Mouse (Mus musculus): ENCODE measurements around the gene Pbx2. TPM values are rescaled to one million over a fixed set of nuclear protein-coding genes. Genes with fewer than 3 reads are reported as not detected.

The Pbx2 gene
- polyA plus RNA-seq, 1 experiment from 2014 or later = 16.7 TPM

GRCm38 (mm10) chr17:34561200-34561599 is 29.9 kb upstream of the Pbx2 start:
- Histone ChIP-seq H3K4me3 (replicated peaks) (no peak overlapping the region), H3K27ac (peak overlapping the region; percentile 48)

GRCm38 (mm10) chr17:34562595-34562994 is 28.5 kb upstream of the Pbx2 start:
- no peaks in the 10 kb centered on the region for H3K27me3 ChIP-seq
- no peak for ATAC-seq (replicated peaks; ENCODE audit: low FRiP score)
- no peaks in the 10 kb centered on the region for H3K9me3 ChIP-seq (replicated peaks)
- no peak overlapping the region for H3K4me2 ChIP-seq
- H3K36me3 ChIP-seq = no peaks in the 10 kb centered on the region
- H3K4me1 ChIP-seq = peaks cover 27% of the 10 kb centered on the region
- H3K27ac ChIP-seq = no peak overlapping the region
- H3K4me3 ChIP-seq (replicated peaks) = no peak overlapping the region
- 60% methylated on average over 3 of the region's 3 CpGs for WGBS
- H3K9ac ChIP-seq = no peak overlapping the region

More at GRCm38 (mm10) chr17:34561200-34561599, 29.9 kb upstream of the Pbx2 start:
- ATAC-seq (replicated peaks; ENCODE audit: low FRiP score) = no peak
- H3K4me1 ChIP-seq = peaks cover 23% of the 10 kb centered on the region
- H3K9ac ChIP-seq = no peak overlapping the region
- H3K27me3 ChIP-seq = no peaks in the 10 kb centered on the region
- 51% methylated on average over 8 of the region's 8 CpGs for WGBS
- H3K4me2 ChIP-seq = 0 out of 2 replicates have a peak overlapping the region, but pooled peaks have one; percentile 19
- no peaks in the 10 kb centered on the region for H3K36me3 ChIP-seq
- H3K9me3 ChIP-seq (replicated peaks) = no peaks in the 10 kb centered on the region

- no peak for ATAC-seq (replicated peaks; ENCODE audit: low FRiP score)
- WGBS = 60% methylated on average over 11 of the region's 11 CpGs
- Histone ChIP-seq H3K9ac (no peak overlapping the region), H3K27me3 (no peaks in the 10 kb centered on the region), H3K36me3 (no peaks in the 10 kb centered on the region), H3K27ac (no peak overlapping the region), H3K4me2 (no peak overlapping the region), H3K4me3 (replicated peaks) (no peak overlapping the region), H3K4me1 (peaks cover 27% of the 10 kb centered on the region), H3K9me3 (replicated peaks) (no peaks in the 10 kb centered on the region)
These were observed 27.7 kb upstream of the Pbx2 start for GRCm38 (mm10) chr17:34563354-34563753.

- Histone ChIP-seq H3K36me3 (no peaks in the 10 kb centered on the region), H3K27me3 (no peaks in the 10 kb centered on the region), H3K4me1 (peaks cover 27% of the 10 kb centered on the region), H3K9me3 (replicated peaks) (no peaks in the 10 kb centered on the region), H3K27ac (peak within 1 kb of the TSS; percentile 88), H3K4me3 (replicated peaks) (peak within 1 kb of the TSS; percentile 29), H3K9ac (peak within 1 kb of the TSS; percentile 18; the same call in 1 of the 2 replicates), H3K4me2 (peak within 1 kb of the TSS; percentile 49)
- ATAC-seq (replicated peaks; ENCODE audit: low FRiP score) = peak; percentile 59
- 6% methylated on average over 6 of the region's 6 CpGs for WGBS
These were observed 27.1 kb upstream of the Pbx2 start, which contains the start of gene Notch4 for GRCm38 (mm10) chr17:34564003-34564421. Gene Notch4 (plus strand): TSS chr17:34564268.

GRCm38 (mm10) chr17:34564796-34565195 is 26.3 kb upstream of the Pbx2 start:
- Histone ChIP-seq H3K4me3 (replicated peaks) (peak overlapping the region; percentile 29), H3K9me3 (replicated peaks) (no peaks in the 10 kb centered on the region), H3K9ac (peak overlapping the region; percentile 18; the same call in 1 of the 2 replicates), H3K4me2 (peak overlapping the region; percentile 49), H3K27ac (peak overlapping the region; percentile 88), H3K4me1 (peaks cover 27% of the 10 kb centered on the region), H3K36me3 (no peaks in the 10 kb centered on the region), H3K27me3 (no peaks in the 10 kb centered on the region)
- ATAC-seq (replicated peaks; ENCODE audit: low FRiP score) = peak; percentile 64
- 30% methylated on average over 3 of the region's 3 CpGs for WGBS

- ATAC-seq (replicated peaks; ENCODE audit: low FRiP score) = no peak
- no peaks in the 10 kb centered on the region for H3K27me3 ChIP-seq
- H3K36me3 ChIP-seq = no peaks in the 10 kb centered on the region
- H3K4me3 ChIP-seq (replicated peaks) = no peak overlapping the region
- H3K4me2 ChIP-seq = no peak overlapping the region
- no peak overlapping the region for H3K27ac ChIP-seq
- WGBS = 66% methylated on average over 9 of the region's 9 CpGs
- no peak overlapping the region for H3K9ac ChIP-seq
- peaks cover 23% of the 10 kb centered on the region for H3K4me1 ChIP-seq
- H3K9me3 ChIP-seq (replicated peaks) = 0 out of 2 replicates have a peak, but pooled peaks cover 3% of the 10 kb centered on the region
These were observed 23.8 kb upstream of the Pbx2 start for GRCm38 (mm10) chr17:34567311-34567710.

GRCm38 (mm10) chr17:34568421-34568820 is 22.6 kb upstream of the Pbx2 start:
- WGBS = 75% methylated on average over 13 of the region's 13 CpGs
- Histone ChIP-seq H3K4me1 (peaks cover 23% of the 10 kb centered on the region), H3K27me3 (no peaks in the 10 kb centered on the region), H3K9ac (no peak overlapping the region), H3K4me2 (no peak overlapping the region), H3K4me3 (replicated peaks) (no peak overlapping the region), H3K9me3 (replicated peaks) (0 out of 2 replicates have a peak, but pooled peaks cover 3% of the 10 kb centered on the region), H3K36me3 (no peaks in the 10 kb centered on the region), H3K27ac (no peak overlapping the region)
- no peak for ATAC-seq (replicated peaks; ENCODE audit: low FRiP score)

GRCm38 (mm10) chr17:34569919-34570318 is 21.1 kb upstream of the Pbx2 start:
- H3K9ac ChIP-seq = no peak overlapping the region
- peaks cover 11% of the 10 kb centered on the region for H3K4me1 ChIP-seq
- no peaks in the 10 kb centered on the region for H3K36me3 ChIP-seq
- no peaks in the 10 kb centered on the region for H3K27me3 ChIP-seq
- H3K27ac ChIP-seq = no peak overlapping the region
- 0 out of 2 replicates have a peak, but pooled peaks cover 3% of the 10 kb centered on the region for H3K9me3 ChIP-seq (replicated peaks)
- 76% methylated on average over 4 of the region's 4 CpGs for WGBS
- H3K4me3 ChIP-seq (replicated peaks) = no peak overlapping the region
- no peak overlapping the region for H3K4me2 ChIP-seq
- ATAC-seq (replicated peaks; ENCODE audit: low FRiP score) = no peak

- no peak overlapping the region for H3K4me2 ChIP-seq
- no peak for ATAC-seq (replicated peaks; ENCODE audit: low FRiP score)
- H3K9ac ChIP-seq = no peak overlapping the region
- H3K27me3 ChIP-seq = no peaks in the 10 kb centered on the region
- peaks cover 5% of the 10 kb centered on the region for H3K4me1 ChIP-seq
- H3K27ac ChIP-seq = no peak overlapping the region
- 0 out of 2 replicates have a peak, but pooled peaks cover 3% of the 10 kb centered on the region for H3K9me3 ChIP-seq (replicated peaks)
- H3K36me3 ChIP-seq = no peaks in the 10 kb centered on the region
- 19% methylated on average over 5 of the region's 5 CpGs for WGBS
- H3K4me3 ChIP-seq (replicated peaks) = no peak overlapping the region
These were observed 19.2 kb upstream of the Pbx2 start for GRCm38 (mm10) chr17:34571875-34572274.

GRCm38 (mm10) chr17:34572361-34572760 is 18.7 kb upstream of the Pbx2 start:
- Histone ChIP-seq H3K9ac (no peak overlapping the region), H3K4me1 (peaks cover 1% of the 10 kb centered on the region), H3K36me3 (no peaks in the 10 kb centered on the region), H3K27me3 (no peaks in the 10 kb centered on the region), H3K4me3 (replicated peaks) (no peak overlapping the region), H3K27ac (no peak overlapping the region), H3K4me2 (no peak overlapping the region), H3K9me3 (replicated peaks) (0 out of 2 replicates have a peak, but pooled peaks cover 3% of the 10 kb centered on the region)
- 26% methylated on average over 15 of the region's 15 CpGs for WGBS
- ATAC-seq (replicated peaks; ENCODE audit: low FRiP score) = 0 out of 2 replicates have a peak, but pooled peaks have one; percentile 17

GRCm38 (mm10) chr17:34576577-34576976 is 14.5 kb upstream of the Pbx2 start:
- ATAC-seq (replicated peaks; ENCODE audit: low FRiP score) = no peak
- H3K4me2 ChIP-seq = no peak overlapping the region
- no peak overlapping the region for H3K27ac ChIP-seq
- H3K9me3 ChIP-seq (replicated peaks) = 0 out of 2 replicates have a peak, but pooled peaks cover 3% of the 10 kb centered on the region
- H3K36me3 ChIP-seq = no peaks in the 10 kb centered on the region
- H3K4me3 ChIP-seq (replicated peaks) = no peak overlapping the region
- H3K9ac ChIP-seq = no peak overlapping the region
- WGBS = 63% methylated on average over 5 of the region's 5 CpGs
- no peaks in the 10 kb centered on the region for H3K27me3 ChIP-seq
- no peaks in the 10 kb centered on the region for H3K4me1 ChIP-seq

GRCm38 (mm10) chr17:34578070-34578469 is 13.0 kb upstream of the Pbx2 start:
- Histone ChIP-seq H3K27me3 (no peaks in the 10 kb centered on the region), H3K9ac (no peak overlapping the region), H3K4me3 (replicated peaks) (no peak overlapping the region), H3K4me2 (no peak overlapping the region), H3K9me3 (replicated peaks) (no peaks in the 10 kb centered on the region), H3K27ac (no peak overlapping the region), H3K36me3 (no peaks in the 10 kb centered on the region), H3K4me1 (no peaks in the 10 kb centered on the region)
- 93% methylated on average over 3 of the region's 3 CpGs for WGBS
- no peak for ATAC-seq (replicated peaks; ENCODE audit: low FRiP score)

- no peaks in the 10 kb centered on the region for H3K9me3 ChIP-seq (replicated peaks)
- no peaks in the 10 kb centered on the region for H3K27me3 ChIP-seq
- H3K4me2 ChIP-seq = no peak overlapping the region
- H3K36me3 ChIP-seq = no peaks in the 10 kb centered on the region
- WGBS = 86% methylated on average over 12 of the region's 12 CpGs
- H3K27ac ChIP-seq = no peak overlapping the region
- no peak overlapping the region for H3K4me3 ChIP-seq (replicated peaks)
- ATAC-seq (replicated peaks; ENCODE audit: low FRiP score) = no peak
- no peak overlapping the region for H3K9ac ChIP-seq
- peaks cover 14% of the 10 kb centered on the region for H3K4me1 ChIP-seq
These were observed 8.5 kb upstream of the Pbx2 start for GRCm38 (mm10) chr17:34582528-34582927.
